Mouse (Mus musculus) adrenal gland, postnatal 36 days (tissue): Measurements from ENCODE around the gene Dcaf12l1. TPM values are rescaled to one million over a fixed set of nuclear protein-coding genes. Genes with fewer than 3 reads are reported as not detected.
"Not testable (repeated sequence)": the region's sequence is repeated elsewhere in the genome, so short reads cannot be mapped to it uniquely, and the experiment has no call there.

ENCODE experiments used
- DNase-seq, 2 experiments: peaks; one replicate each; pipeline ENCODE4 v3.0.0; 2021; ENCODE audit warnings: mixed read lengths in 1 of 2
- long read RNA-seq, 2 experiments: library from polyadenylated mRNA; stranded (forward); transcript quantifications; one replicate each; pipeline ENCODE4 v2.0.0; 2021; ENCODE audit warnings: borderline sequencing depth in 2 of 2
- total RNA-seq, 2 experiments: library from RNA; stranded (reverse); gene quantifications; 2 replicates each; pipeline ENCODE4 v1.2.3; 2021

Dcaf12l1 gene
- 1 to 10 TPM; 1.6 to 3.2 TPM for total RNA-seq
- long read RNA-seq, experiment 1, partial matches to known transcripts = 0 of 3 reads
- long read RNA-seq, experiment 1, other reads (novel, unspliced or antisense) = 1 of 3 reads
- long read RNA-seq, experiment 2, partial matches to known transcripts = 0 of 2 reads
- long read RNA-seq, experiment 2, other reads (novel, unspliced or antisense) = 0 of 2 reads

- peak; percentile 61 to 64 for DNase-seq
These were observed at the start of gene Dcaf12l1 for GRCm38 (mm10) chrX:44789761-44790411. Gene Dcaf12l1 (minus strand): TSS chrX:44790197.

- not testable (repeated sequence) for DNase-seq
These were observed 19.4 kb upstream of the Dcaf12l1 start for GRCm38 (mm10) chrX:44809356-44809755.

- DNase-seq = no peak
These were observed 799 bp downstream of the Dcaf12l1 start for GRCm38 (mm10) chrX:44789036-44789760.
